Mouse (Mus musculus) liver, postnatal 0 days (tissue): ENCODE measurements around the gene Rab5a. TPM values are rescaled to one million over a fixed set of nuclear protein-coding genes. Genes with fewer than 3 reads are reported as not detected.

Source experiments
- ATAC-seq: fragments of 200-750 bp; cut with Nextera tagmentation; 2 replicates; pipeline ENCODE4 v1.8.0; 2017; ENCODE audit warnings: mild to moderate bottlenecking, moderate library complexity
- DNase-seq: peaks from one replicate; pipeline ENCODE4 v3.0.0-alpha.2; 2016
- H3K27ac ChIP-seq: fragments of 300-500 bp; sonication (generic); 2 replicates; pipeline ENCODE4 v1.5.1; 2014; ENCODE audit warnings: antibody characterized with exemption, moderate library complexity, mild to moderate bottlenecking, low read depth
- H3K27me3 ChIP-seq: fragments of 300-500 bp; sonication (generic); 2 replicates; pipeline ENCODE4 v1.6.1; 2014; ENCODE audit warnings: low read length, control low read depth, mixed read lengths; ENCODE audit not compliant: insufficient read depth
- H3K36me3 ChIP-seq: fragments of 300-500 bp; sonication (generic); replicated peaks from 2 replicates; pipeline ENCODE4 v1.6.1; 2014; ENCODE audit warnings: mild to moderate bottlenecking, control low read depth, low read length, moderate library complexity, mixed read lengths; ENCODE audit not compliant: insufficient read depth
- H3K4me1 ChIP-seq: fragments of 300-500 bp; sonication (generic); 2 replicates; pipeline ENCODE4 v1.6.1; 2014; ENCODE audit warnings: antibody characterized with exemption, mild to moderate bottlenecking, control low read depth; ENCODE audit not compliant: insufficient read depth
- H3K4me2 ChIP-seq: fragments of 300-500 bp; sonication (generic); 2 replicates; pipeline ENCODE4 v1.6.1; 2014; ENCODE audit warnings: low read depth, mild to moderate bottlenecking, low read length, moderate library complexity, mixed read lengths
- H3K4me3 ChIP-seq: fragments of 300-500 bp; sonication (generic); 2 replicates; pipeline ENCODE4 v1.5.1; 2014; ENCODE audit warnings: low read depth, low read length
- H3K9ac ChIP-seq: fragments of 300-500 bp; sonication (generic); replicated peaks from 2 replicates; pipeline ENCODE4 v1.6.1; 2014; ENCODE audit warnings: mild to moderate bottlenecking, moderate library complexity
- H3K9me3 ChIP-seq: fragments of 300-500 bp; sonication (generic); 2 replicates; pipeline ENCODE4 v1.6.1; 2016; ENCODE audit warnings: mild to moderate bottlenecking, control low read depth, low read length, mixed read lengths
- CTCF ChIP-seq: sonication (generic); IDR thresholded peaks from 2 replicates; pipeline ENCODE4 v1.5.1; 2016; ENCODE audit warnings: antibody characterized with exemption, low read depth
- EP300 ChIP-seq: IDR thresholded peaks from 2 replicates; pipeline ENCODE4 v1.6.1; 2016; ENCODE audit warnings: antibody characterized with exemption, low read depth, mild to moderate bottlenecking
- WGBS: fragments of 180-500 bp; shearing (Covaris S2); extraction: QIAGEN DNeasy Blood & Tissue Kit; methylation state at CpG from one replicate; pipeline ENCODE4 v1.1.7; 2014; ENCODE audit not compliant: insufficient replicate concordance; 5-methylcytosine and 5-hydroxymethylcytosine counted together
- polyA plus RNA-seq: library from polyadenylated mRNA; unstranded; fragments of >200 nt; fragmentation: Nextera tagmentation; extraction: Ambion mirVana; gene quantifications from 2 replicates; pipeline ENCODE4 v1.2.1, GENCODE M21; 2015

Rab5a gene
- polyA plus RNA-seq, 1 experiment from 2014 or later: 32.6 TPM

DNA sequence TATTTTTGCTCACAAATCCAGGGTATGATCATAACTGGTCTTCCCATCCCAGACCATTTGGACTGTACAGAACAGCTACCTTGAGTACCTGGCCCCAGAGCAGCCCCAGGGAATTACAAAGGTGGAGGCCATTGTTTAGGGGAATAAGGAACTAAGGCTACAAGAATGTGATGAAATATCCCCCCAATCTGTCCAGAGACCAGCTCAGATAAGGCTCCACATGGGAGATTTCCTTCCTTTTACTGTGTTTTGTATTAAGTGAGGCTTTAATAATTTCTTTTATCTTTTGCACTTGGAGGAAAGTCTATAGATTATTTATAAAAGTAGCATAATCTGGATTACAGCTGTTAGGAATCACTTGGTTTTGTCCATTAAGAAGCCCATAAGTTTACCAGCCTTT, 10.3 kb upstream of the Rab5a start:
- TF ChIP-seq CTCF: no peak
- TF ChIP-seq EP300: no peak
- DNase-seq: no peak
- H3K4me3 ChIP-seq: no peak overlapping the region

GRCm38 (mm10) chr17:53478066-53478857, 772 bp upstream of the Rab5a start:
- Histone ChIP-seq H3K27ac (peak overlapping the region; percentile 100), H3K4me1 (peaks cover 23% of the 10 kb centered on the region), H3K27me3 (no peaks in the 10 kb centered on the region), H3K4me3 (peak overlapping the region; percentile 100), H3K9me3 (no peaks in the 10 kb centered on the region), H3K4me2 (peak overlapping the region; percentile 83), H3K9ac (peak overlapping the region; percentile 98), H3K36me3 (no peaks in the 10 kb centered on the region)
- DNase-seq (no peak), ATAC-seq (peak; percentile 24)
- TF ChIP-seq CTCF (no peak), EP300 (no peak)
- WGBS: 9% methylated on average over 15 of the region's 15 CpGs

More for the DNA sequence above, 10.3 kb upstream of the Rab5a start:
- H3K36me3 ChIP-seq: no peaks in the 10 kb centered on the region
- no peaks in the 10 kb centered on the region for H3K9me3 ChIP-seq
- H3K27me3 ChIP-seq: no peaks in the 10 kb centered on the region
- no peak overlapping the region for H3K9ac ChIP-seq
- no peaks in the 10 kb centered on the region for H3K4me1 ChIP-seq
- H3K27ac ChIP-seq: no peak overlapping the region
- no peak for ATAC-seq
- H3K4me2 ChIP-seq: no peak overlapping the region

- H3K36me3 ChIP-seq: peaks cover 9% of the 10 kb centered on the region
- TF ChIP-seq CTCF (0 out of 2 replicates have a peak, but pooled peaks have one; percentile 8), EP300 (no peak)
- H3K9ac ChIP-seq: peak overlapping the region; percentile 98
- H3K4me1 ChIP-seq: peaks cover 23% of the 10 kb centered on the region
- peak overlapping the region; percentile 100 for H3K4me3 ChIP-seq
- peak; percentile 43 for ATAC-seq
- peak; percentile 68 for DNase-seq
- H3K27me3 ChIP-seq: no peaks in the 10 kb centered on the region
- H3K9me3 ChIP-seq: no peaks in the 10 kb centered on the region
- WGBS: under 1% methylated on average over 26 of the region's 33 CpGs
- H3K27ac ChIP-seq: peak overlapping the region; percentile 100
- H3K4me2 ChIP-seq: peak overlapping the region; percentile 88
These were observed 589 bp downstream of the Rab5a start for GRCm38 (mm10) chr17:53479604-53480041.

GRCm38 (mm10) chr17:53480433-53480832, 1.4 kb downstream of the Rab5a start:
- H3K4me3 ChIP-seq: peak overlapping the region; percentile 100
- peaks cover 13% of the 10 kb centered on the region for H3K36me3 ChIP-seq
- WGBS: 49% methylated on average over 7 of the region's 7 CpGs
- ATAC-seq (no peak), DNase-seq (no peak)
- peak overlapping the region; percentile 88 for H3K4me2 ChIP-seq
- TF ChIP-seq CTCF (no peak), EP300 (no peak)
- H3K9ac ChIP-seq: peak overlapping the region; percentile 98
- no peaks in the 10 kb centered on the region for H3K27me3 ChIP-seq
- H3K4me1 ChIP-seq: peaks cover 23% of the 10 kb centered on the region
- no peaks in the 10 kb centered on the region for H3K9me3 ChIP-seq
- peak overlapping the region; percentile 100; the same call in 1 of the 2 replicates for H3K27ac ChIP-seq

- ATAC-seq (peak; percentile 31; the same call in 1 of the 2 replicates), DNase-seq (no peak)
- Histone ChIP-seq H3K27ac (peak overlapping the region; percentile 34; the same call in 1 of the 2 replicates), H3K27me3 (no peaks in the 10 kb centered on the region), H3K36me3 (peaks cover 38% of the 10 kb centered on the region), H3K9ac (no peak overlapping the region), H3K4me2 (no peak overlapping the region), H3K4me3 (no peak overlapping the region), H3K9me3 (no peaks in the 10 kb centered on the region), H3K4me1 (no peaks in the 10 kb centered on the region)
- TF ChIP-seq CTCF (no peak), EP300 (no peak)
- WGBS: 70% methylated on average over 4 of the region's 4 CpGs
These were observed 9.4 kb downstream of the Rab5a start for GRCm38 (mm10) chr17:53488291-53489006.

DNA sequence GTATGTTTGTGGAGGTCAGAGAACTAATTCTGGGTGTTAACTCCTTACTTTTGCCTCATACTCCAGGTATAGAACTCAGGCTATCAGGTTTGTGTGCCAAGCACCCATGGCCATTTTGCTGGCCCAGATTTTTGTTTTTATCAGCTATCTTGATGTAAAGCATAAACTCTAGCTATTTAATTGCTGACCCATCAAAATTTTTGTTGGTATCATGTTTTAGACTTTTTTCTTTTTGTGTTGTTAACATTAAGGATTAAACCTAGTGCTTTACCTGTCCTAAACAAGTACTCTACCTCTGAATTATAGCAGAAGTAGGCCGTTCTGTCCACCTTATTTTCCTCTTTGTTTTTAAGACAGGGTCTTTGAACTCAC, 10.0 kb downstream of the Rab5a start:
- H3K9ac ChIP-seq: no peak overlapping the region
- WGBS: 83% methylated on average over 1 of the region's 1 CpGs
- no peaks in the 10 kb centered on the region for H3K4me1 ChIP-seq
- peaks cover 35% of the 10 kb centered on the region for H3K36me3 ChIP-seq
- no peak for ATAC-seq
- H3K4me2 ChIP-seq: no peak overlapping the region
- no peak for DNase-seq
- no peak overlapping the region for H3K4me3 ChIP-seq
- no peaks in the 10 kb centered on the region for H3K9me3 ChIP-seq
- no peak for TF ChIP-seq CTCF
- no peak for TF ChIP-seq EP300
- H3K27me3 ChIP-seq: no peaks in the 10 kb centered on the region
- peak overlapping the region; percentile 34; the same call in 1 of the 2 replicates for H3K27ac ChIP-seq
